Mouse (Mus musculus) cerebellum, adult 2 months (tissue): ENCODE data around the gene Erv3.

Source experiments
- CTCF ChIP-seq: fragments of 200-500 bp; IDR thresholded peaks from 2 replicates; pipeline ENCODE4 v1.5.1; 2011; ENCODE audit warnings: low read depth, mild to moderate bottlenecking, control low read depth, low read length, moderate library complexity, borderline replicate concordance; ENCODE audit not compliant: insufficient read depth
- POLR2A ChIP-seq: fragments of 200-500 bp; IDR thresholded peaks from 2 replicates; pipeline ENCODE4 v1.6.1; 2011; ENCODE audit warnings: low read length, control low read depth, borderline replicate concordance; ENCODE audit not compliant: insufficient read depth

- TF ChIP-seq POLR2A = no peak
- TF ChIP-seq CTCF = no peak
Observed at GRCm38 (mm10) chr2:131853719-131854118, 5.8 kb downstream of the Erv3 start.
